Mouse (Mus musculus) erythroblast, embryonic 14.5 days (primary cell): ENCODE data around the gene Spag7.

Source experiments
- GATA1 ChIP-seq: IDR thresholded peaks from 2 replicates; pipeline ENCODE4 v1.6.1; 2012; ENCODE audit warnings: low read length, inconsistent platforms, mixed read lengths
- TAL1 ChIP-seq: IDR thresholded peaks from 3 replicates; pipeline ENCODE4 v1.6.1; 2012; ENCODE audit warnings: low read length, inconsistent platforms, mixed read lengths

GRCm38 (mm10) chr11:70654198-70654922, 14.9 kb downstream of the Spag7 start, which contains the start of gene Pfn1:
- TF ChIP-seq TAL1 (no peak), GATA1 (no peak)
